19 mouse cellular contexts compared by ENCODE assay signal in the genomic region with DNA sequence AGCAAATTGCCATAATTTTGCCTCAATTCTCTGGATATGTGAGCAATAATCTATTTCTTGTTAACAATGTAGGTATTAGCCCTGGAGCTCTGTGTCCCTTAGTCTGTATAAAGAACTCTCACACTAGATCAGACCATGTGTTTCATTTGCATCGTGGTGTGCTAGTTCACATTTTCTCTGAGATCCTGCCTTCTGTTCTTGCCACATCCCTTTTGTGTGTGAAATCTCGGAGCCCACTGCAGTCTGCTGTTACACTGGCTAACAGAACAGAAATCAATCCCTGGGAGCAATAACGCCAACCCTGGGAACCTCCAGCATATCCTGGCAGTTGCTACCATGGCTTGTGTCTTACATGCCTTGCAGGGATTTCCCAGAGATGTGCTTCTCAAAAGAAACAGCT.
"Had no signal": no experiment of that assay in that cellular context is flagged by ENCODE, and none has a peak within 500 bp of the region (broad histone marks: within the 10 kb centered on the region; RNA-seq: fewer than 3 reads in every experiment).

No protein-coding gene starts in this region.

- ATAC-seq: midbrain, embryonic 16.5 days had no signal

- H3K27me3 ChIP-seq: midbrain, embryonic 12.5 days; neural tube, embryonic 13.5 days; neural tube, embryonic 15.5 days had no signal

- H3K4me3 ChIP-seq: midbrain, embryonic 10.5 days; midbrain, embryonic 12.5 days; myocyte; neural tube, embryonic 13.5 days; neural tube, embryonic 15.5 days had no signal

- H3K9ac ChIP-seq: lung, embryonic 14.5 days; midbrain, embryonic 12.5 days; neural tube, embryonic 13.5 days; neural tube, embryonic 15.5 days had no signal

- H3K4me1 ChIP-seq: midbrain, embryonic 10.5 days; midbrain, embryonic 12.5 days; neural tube, embryonic 13.5 days; neural tube, embryonic 15.5 days had no signal

- H3K4me2 ChIP-seq: lung, embryonic 14.5 days; midbrain, embryonic 12.5 days; neural tube, embryonic 13.5 days; neural tube, embryonic 15.5 days had no signal

- H3K27ac ChIP-seq: midbrain, embryonic 10.5 days; midbrain, embryonic 12.5 days; neural tube, embryonic 13.5 days; neural tube, embryonic 15.5 days had no signal

- DNase-seq: lung, adult 18-20 months; lung, embryonic 14.5 days; lung, postnatal 10 days; lung, postnatal 4 days; midbrain, embryonic 14.5 days; retina, postnatal 1 day; right cerebral cortex, adult 18-20 months; right cerebral cortex, postnatal 25 days; right cerebral cortex, postnatal 4 days; spleen, adult 18-20 months; thymus, adult 18-20 months; thymus, postnatal 14 days; thymus, postnatal 4 days had no signal

- H3K36me3 ChIP-seq: midbrain, embryonic 10.5 days; midbrain, embryonic 12.5 days; neural tube, embryonic 13.5 days; neural tube, embryonic 15.5 days had no signal

- H3K9me3 ChIP-seq: midbrain, embryonic 10.5 days; midbrain, embryonic 12.5 days; neural tube, embryonic 13.5 days; neural tube, embryonic 15.5 days had no signal
